Mouse (Mus musculus) macrophage (primary cell): ENCODE measurements around the gene Cdkn3. TPM values are rescaled to one million over a fixed set of nuclear protein-coding genes. Genes with fewer than 3 reads are reported as not detected.

ENCODE experiments used
- H3K27ac ChIP-seq: fragments of 350-480 bp; formaldehyde crosslinking; 2 replicates; pipeline ENCODE4 v1.9.0; 2021
- H3K36me3 ChIP-seq: fragments of 350-480 bp; formaldehyde crosslinking; 2 replicates; pipeline ENCODE4 v1.9.0; 2021; ENCODE audit errors: inconsistent target
- H3K4me3 ChIP-seq: fragments of 350-480 bp; formaldehyde crosslinking; 2 replicates; pipeline ENCODE4 v1.9.0; 2021; ENCODE audit errors: inconsistent target
- H3K79me2 ChIP-seq: fragments of 350-480 bp; formaldehyde crosslinking; 2 replicates; pipeline ENCODE4 v1.9.0; 2021; ENCODE audit errors: inconsistent target
- WGBS: methylation state at CpG from one replicate; pipeline ENCODE4 v1.1.7; 2026; ENCODE audit warnings: inconsistent platforms; ENCODE audit not compliant: missing documents; 5-methylcytosine and 5-hydroxymethylcytosine counted together
- polyA plus RNA-seq: library from polyadenylated mRNA; stranded (reverse); fragments of 250-400 nt; gene quantifications from 3 replicates; pipeline ENCODE4 v1.2.4, GENCODE M21; 2018; ENCODE audit warnings: inconsistent platforms

Gene Cdkn3
- polyA plus RNA-seq, 1 experiment from 2014 or later: 6.6 TPM

DNA sequence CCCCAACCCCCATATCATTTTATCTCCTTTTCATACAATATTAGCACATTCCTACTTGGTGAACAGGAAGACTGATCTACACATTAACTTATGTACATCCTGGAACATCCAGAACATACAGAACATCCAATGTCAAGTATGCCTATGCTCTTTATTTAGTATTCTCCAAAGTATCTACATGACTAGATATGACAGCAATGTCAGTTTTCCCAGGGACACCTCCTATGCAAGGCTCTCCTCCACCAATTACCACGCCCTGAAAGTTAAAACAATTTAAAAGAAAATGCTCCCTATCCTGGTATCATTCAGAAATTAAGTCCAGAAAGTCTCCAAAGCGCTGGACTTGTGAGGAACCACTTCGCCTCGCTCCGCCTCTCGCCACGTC is 379 bp upstream of the Cdkn3 start:
- Histone ChIP-seq H3K4me3 (no peak overlapping the region; the same call in 1 of the 2 replicates), H3K79me2 (peaks cover 4% of the 10 kb centered on the region; the same call in 1 of the 2 replicates), H3K27ac (no peak overlapping the region), H3K36me3 (no peaks in the 10 kb centered on the region)
- WGBS: 0% methylated on average over 7 of the region's 7 CpGs

DNA sequence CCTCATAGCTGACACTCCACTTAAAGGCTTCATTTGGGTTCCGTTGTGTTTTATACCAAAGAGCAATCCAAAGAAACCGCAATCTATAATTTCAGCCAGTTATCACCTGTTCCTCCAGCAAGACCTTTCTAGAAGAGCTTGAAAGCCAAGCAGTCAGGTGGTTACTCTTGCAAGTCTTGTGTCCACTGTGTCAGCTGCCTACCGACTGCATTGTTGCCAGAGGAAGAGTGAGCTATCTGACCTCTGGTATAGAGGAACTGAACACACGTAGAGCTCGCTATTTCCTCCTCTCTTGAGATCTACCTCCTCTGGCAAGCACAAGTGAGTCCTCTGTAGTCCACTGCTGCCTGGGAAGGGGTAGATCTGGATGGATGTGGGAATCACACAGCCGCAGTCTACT is 845 bp downstream of the Cdkn3 start:
- no peaks in the 10 kb centered on the region for H3K36me3 ChIP-seq
- H3K79me2 ChIP-seq: peaks cover 4% of the 10 kb centered on the region; the same call in 1 of the 2 replicates
- H3K4me3 ChIP-seq: peak overlapping the region; percentile 83
- H3K27ac ChIP-seq: peak overlapping the region; percentile 46
- 31% methylated on average over 6 of the region's 6 CpGs for WGBS

DNA sequence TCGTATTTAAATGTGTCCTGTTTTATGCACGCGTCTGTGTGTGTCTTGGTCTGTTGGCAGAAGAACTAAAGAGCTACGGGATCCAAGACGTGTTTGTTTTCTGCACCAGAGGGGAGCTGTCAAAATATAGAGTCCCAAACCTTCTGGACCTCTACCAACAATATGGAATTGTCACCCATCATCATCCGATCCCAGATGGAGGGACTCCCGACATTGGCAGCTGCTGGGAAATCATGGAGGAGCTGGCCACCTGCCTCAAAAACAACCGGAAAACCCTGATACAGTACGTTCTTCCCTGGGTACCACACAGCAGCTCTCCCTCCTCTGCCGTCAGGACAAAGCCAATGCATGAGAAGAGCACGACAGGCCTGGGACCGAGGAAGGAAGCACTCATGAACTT is 6.8 kb downstream of the Cdkn3 start:
- no peak overlapping the region for H3K4me3 ChIP-seq
- H3K27ac ChIP-seq: no peak overlapping the region
- peaks cover 17% of the 10 kb centered on the region for H3K36me3 ChIP-seq
- 89% methylated on average over 12 of the region's 12 CpGs for WGBS
- no peaks in the 10 kb centered on the region for H3K79me2 ChIP-seq

DNA sequence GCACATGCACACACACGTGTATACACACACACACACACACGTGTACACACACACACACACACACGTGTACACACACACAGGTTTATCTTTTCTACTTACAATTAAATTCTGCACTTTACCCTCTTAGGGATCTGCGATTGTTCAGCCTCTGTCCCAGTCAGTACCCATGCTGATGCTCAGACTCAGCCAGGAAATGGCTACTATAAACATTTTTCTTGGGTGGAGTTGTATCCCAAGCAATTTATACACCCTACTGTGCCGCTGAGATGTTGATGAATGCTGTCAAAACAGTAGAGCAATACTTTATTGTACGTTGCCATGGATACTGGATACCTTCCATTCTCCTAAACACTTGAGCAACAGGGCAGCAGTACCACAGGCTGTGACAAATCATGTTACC is 9.7 kb downstream of the Cdkn3 start:
- no peak overlapping the region for H3K4me3 ChIP-seq
- 92% methylated on average over 6 of the region's 6 CpGs for WGBS
- no peaks in the 10 kb centered on the region for H3K79me2 ChIP-seq
- no peak overlapping the region for H3K27ac ChIP-seq
- peaks cover 21% of the 10 kb centered on the region for H3K36me3 ChIP-seq

DNA sequence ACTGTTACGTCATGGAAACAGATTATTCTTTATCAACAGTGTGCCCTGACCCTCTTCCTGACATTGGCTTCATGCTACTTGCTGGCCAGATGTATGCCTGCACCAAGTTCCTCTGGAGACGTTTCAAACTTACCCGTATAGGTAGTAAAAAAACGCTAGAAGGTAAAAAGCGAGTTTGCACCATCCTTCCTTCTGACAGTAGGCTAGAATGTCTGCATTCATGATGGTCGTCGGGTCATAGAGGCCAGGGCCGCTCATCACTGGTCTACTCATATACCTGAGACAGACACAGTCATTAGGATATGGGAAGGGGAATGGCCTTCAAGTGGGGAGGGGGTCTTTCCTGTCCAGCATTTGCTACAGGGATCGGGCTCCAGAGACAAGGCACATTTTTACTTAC is 18.4 kb downstream of the Cdkn3 start:
- Histone ChIP-seq H3K4me3 (no peak overlapping the region), H3K27ac (no peak overlapping the region), H3K79me2 (peaks cover 39% of the 10 kb centered on the region), H3K36me3 (peaks cover 62% of the 10 kb centered on the region)
- 95% methylated on average over 9 of the region's 9 CpGs for whole genome bisulfite sequencing

DNA sequence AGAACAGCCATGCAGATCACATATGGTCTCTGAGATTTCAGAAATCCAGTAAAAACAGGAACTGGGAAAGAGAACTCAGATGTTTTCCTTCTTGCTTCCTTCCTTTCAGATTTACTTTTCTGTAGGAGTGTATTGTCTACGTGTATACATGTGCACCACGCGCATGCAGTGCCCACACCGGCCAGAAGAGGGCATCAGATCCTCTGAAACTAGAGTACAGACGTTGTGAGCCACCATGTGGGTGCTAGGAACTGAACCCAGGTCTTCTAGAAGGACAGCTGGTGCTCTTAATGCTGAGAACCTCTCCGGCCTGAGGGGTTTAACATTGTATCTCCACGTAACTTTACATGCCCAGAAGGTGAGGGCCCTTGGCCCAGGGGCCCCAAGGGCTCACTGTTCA is 18.9 kb downstream of the Cdkn3 start:
- no peak overlapping the region for H3K27ac ChIP-seq
- peaks cover 62% of the 10 kb centered on the region for H3K36me3 ChIP-seq
- H3K4me3 ChIP-seq: no peak overlapping the region
- 94% methylated on average over 7 of the region's 7 CpGs for WGBS
- peaks cover 44% of the 10 kb centered on the region for H3K79me2 ChIP-seq

DNA sequence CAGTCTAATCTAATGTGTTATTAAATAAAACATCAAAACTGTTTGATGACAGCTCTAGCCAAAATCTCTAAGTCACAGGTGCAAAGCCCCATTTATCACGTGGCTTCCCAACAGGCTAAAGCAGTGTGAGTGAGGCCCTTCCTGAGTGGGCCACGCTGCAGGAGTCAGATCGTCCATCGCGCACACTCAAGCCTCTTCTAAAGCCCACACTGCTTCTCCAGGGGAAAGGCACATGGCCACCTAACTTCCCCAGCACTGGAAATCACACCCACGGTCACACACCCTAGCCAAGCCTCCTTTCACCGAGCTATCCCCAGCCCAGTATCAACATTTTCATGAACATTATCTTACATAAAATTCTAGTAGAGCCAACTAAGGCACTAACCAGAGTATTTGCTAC is 20.7 kb downstream of the Cdkn3 start:
- H3K79me2 ChIP-seq: peaks cover 62% of the 10 kb centered on the region
- WGBS: 96% methylated on average over 6 of the region's 7 CpGs
- H3K36me3 ChIP-seq: peaks cover 54% of the 10 kb centered on the region
- H3K27ac ChIP-seq: no peak overlapping the region
- H3K4me3 ChIP-seq: no peak overlapping the region

DNA sequence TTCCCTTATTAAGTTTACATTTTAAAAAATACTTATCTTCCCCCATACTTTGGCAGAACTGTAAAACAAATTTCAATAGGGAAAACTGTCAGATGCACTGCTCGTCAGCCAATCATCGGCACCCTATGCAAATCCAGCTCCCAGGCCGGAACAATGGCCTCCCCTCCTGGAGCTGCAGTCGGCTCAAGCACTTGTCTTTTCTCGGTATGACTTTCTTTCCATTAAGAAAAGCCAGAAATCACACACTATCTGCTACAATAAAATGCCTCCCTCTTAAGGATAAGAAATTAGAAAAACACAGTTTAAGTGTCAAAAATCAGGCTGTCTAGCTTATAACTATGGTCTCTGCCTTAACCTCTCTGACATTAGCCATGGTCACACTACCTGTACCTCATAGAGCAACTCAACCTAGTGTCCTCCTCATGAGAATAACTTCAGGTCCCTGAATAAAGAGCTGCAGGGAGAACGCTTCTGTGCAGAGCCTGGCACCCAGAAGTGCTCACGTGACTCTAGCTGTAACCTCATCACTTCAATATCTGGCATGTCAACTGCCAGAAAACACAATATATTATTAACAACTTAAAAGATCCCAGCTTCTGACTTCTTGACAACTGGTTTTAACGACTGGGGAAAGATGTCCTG is 22.0 kb downstream of the Cdkn3 start:
- Histone ChIP-seq H3K27ac (no peak overlapping the region), H3K36me3 (peaks cover 54% of the 10 kb centered on the region), H3K4me3 (no peak overlapping the region), H3K79me2 (peaks cover 74% of the 10 kb centered on the region)
- 87% methylated on average over 8 of the region's 8 CpGs for WGBS

DNA sequence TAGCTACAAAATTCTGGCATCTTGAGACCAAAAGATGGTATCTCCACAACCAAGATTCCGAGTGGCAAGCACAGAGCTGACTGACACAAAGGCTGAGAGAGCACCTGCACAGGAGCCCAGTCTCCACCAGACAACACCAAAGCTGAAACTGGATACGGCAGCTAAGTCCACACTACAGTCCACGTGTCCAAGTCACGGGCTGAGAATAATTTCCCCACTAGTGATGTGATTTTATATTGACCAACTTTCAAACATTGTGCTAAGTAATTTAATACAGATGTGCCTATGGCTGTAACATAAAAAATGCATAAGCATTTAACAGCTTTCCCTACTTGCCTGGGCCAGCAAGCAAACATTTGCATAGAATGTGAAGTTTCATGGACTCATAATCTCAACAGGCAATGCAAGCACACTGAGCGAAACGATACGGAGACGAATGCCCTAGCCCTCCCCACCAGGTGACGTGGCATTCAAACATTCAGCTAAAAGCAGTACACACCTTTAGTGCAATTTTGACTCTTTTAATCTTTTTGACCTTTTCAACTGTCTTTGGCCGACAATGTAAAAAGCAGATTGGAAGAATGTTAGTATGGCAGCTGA is 23.1 kb downstream of the Cdkn3 start:
- 98% methylated on average over 10 of the region's 10 CpGs for WGBS
- Histone ChIP-seq H3K36me3 (peaks cover 43% of the 10 kb centered on the region), H3K27ac (no peak overlapping the region), H3K4me3 (no peak overlapping the region), H3K79me2 (peaks cover 78% of the 10 kb centered on the region)

DNA sequence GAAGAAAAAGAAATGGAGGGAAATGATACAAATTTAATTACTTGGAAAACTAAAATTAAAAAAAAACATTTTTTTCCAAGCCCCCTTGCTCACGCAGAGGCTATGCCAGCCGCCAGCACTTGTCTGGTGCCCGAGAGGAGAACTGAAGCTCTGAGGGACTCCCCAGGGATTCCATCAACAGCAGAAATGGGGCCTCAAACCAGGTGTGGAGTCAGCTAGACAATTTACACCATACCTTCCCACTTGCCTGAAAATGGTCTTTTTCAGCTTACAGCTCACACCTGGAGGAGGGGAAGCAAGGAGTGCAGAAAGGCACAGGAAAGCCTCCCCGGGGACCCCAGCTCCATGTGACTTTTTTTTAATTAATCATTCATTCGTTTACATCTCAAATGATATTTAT is 24.9 kb downstream of the Cdkn3 start:
- H3K4me3 ChIP-seq: no peak overlapping the region
- no peak overlapping the region for H3K27ac ChIP-seq
- WGBS: 90% methylated on average over 5 of the region's 5 CpGs
- H3K36me3 ChIP-seq: peaks cover 25% of the 10 kb centered on the region
- H3K79me2 ChIP-seq: peaks cover 74% of the 10 kb centered on the region

DNA sequence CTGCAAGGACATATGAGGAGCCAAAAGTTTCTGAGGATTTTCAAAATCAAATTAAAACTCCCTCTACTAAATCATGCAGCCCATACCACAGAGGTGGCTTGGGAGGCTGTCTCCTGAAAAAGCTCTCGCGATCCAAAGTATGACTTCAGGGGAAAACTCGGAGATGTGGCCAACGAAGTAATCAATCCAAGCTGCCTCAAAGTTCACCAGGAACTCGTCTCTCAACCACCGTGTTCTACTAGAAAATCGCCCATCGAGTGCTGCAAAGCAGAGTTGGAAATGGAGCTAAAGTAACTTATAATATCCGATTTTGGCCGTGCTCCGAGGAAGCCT is 27.1 kb downstream of the Cdkn3 start:
- WGBS: under 1% methylated on average over 11 of the region's 11 CpGs
- H3K79me2 ChIP-seq: peaks cover 52% of the 10 kb centered on the region
- 0 out of 2 replicates have a peak overlapping the region, but pooled peaks have one; percentile 8 for H3K27ac ChIP-seq

DNA sequence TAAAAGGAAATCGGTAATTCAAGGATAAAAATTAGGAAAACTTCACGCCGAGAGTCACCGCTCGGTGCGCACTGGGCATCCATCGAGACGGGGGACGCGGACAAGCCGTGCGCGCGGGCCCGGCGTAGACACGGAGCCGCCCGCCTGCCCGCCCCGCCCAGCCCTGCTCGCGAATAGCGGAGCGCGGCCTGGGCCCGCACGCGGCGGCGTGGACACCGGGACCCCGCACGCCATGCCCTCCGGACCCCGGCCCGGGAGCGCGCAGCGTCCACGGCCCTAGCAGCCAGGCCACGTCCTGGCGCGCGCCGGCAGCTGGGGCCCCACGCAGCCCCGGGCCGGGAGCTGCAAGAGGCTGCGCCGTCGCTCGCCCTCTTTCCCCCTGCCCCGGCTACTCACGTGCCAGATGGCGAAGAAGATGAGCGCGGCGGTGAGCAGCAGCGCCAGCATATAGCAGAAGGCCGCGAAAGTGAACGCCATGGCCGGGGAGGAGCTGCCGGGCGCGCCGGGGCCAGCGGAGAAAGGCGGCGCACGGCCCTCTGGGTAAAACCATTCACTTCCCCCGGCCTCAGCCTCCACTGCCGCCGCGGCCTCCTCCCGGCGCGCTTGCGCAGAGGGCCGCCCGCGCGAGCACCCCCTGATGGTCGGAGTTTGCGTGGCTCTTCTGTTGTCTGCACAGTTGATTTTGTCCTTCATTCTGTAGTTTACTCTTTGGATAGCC is 27.6 kb downstream of the Cdkn3 start, which contains the start of gene Cnih1:
TSS of gene Cnih1 (minus strand) at position 625 of the 718 bp plus-strand sequence.
- H3K4me3 ChIP-seq: peak within 1 kb of the TSS; percentile 57
- under 1% methylated on average over 76 of the region's 86 CpGs for WGBS

More for the DNA sequence above, 27.1 kb downstream of the Cdkn3 start:
- Histone ChIP-seq H3K4me3 (peak overlapping the region; percentile 57), H3K36me3 (peaks cover 4% of the 10 kb centered on the region; the same call in 1 of the 2 replicates)

DNA sequence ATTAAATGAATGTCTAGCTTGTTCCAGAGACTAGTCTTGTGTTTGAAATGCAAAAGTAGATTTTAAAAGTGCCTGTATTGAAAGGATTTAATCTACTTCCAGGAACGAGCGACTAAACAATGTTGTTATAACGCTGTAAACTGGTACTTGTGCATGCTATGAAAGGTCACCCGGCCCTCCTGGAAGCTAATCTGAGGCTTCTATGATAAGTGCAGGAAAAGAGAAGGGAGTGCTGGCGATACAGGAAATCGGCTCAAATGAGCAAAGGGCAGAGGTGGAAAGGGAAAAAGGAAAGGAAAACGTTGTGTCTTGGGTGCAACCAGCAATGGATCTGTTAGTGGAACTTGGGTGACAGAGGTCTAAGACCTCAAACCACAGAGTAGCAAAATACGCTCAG is 28.2 kb downstream of the Cdkn3 start:
- Histone ChIP-seq H3K27ac (no peak overlapping the region), H3K36me3 (no peaks in the 10 kb centered on the region; the same call in 1 of the 2 replicates), H3K4me3 (no peak overlapping the region), H3K79me2 (peaks cover 41% of the 10 kb centered on the region)
- 22% methylated on average over 8 of the region's 8 CpGs for WGBS

More for the DNA sequence above, 27.6 kb downstream of the Cdkn3 start, which contains the start of gene Cnih1:
- Histone ChIP-seq H3K36me3 (no peaks in the 10 kb centered on the region; the same call in 1 of the 2 replicates), H3K79me2 (peaks cover 47% of the 10 kb centered on the region), H3K27ac (0 out of 2 replicates have a peak within 1 kb of the TSS, but pooled peaks have one; percentile 8)

DNA sequence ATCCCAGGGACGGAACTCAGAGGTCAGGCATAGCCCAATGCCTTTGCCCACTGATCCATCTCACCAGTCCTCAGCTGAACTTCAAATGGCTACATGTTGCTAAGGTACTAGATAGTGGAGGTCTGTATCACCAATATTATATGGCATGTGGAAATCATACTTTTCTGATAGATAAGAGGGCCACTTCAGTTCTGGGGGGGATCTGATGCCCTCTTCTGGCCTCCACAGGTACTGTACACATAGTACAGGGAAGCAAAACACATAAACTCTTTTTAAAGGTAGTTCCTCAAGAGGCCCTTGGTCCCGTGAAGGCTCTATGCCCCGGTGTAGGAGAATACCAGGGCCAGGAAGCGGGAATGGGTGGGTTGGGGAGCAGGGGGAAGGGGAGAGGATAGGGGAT is 30.0 kb downstream of the Cdkn3 start:
- WGBS: 96% methylated on average over 2 of the region's 4 CpGs
- Histone ChIP-seq H3K36me3 (no peaks in the 10 kb centered on the region), H3K79me2 (peaks cover 23% of the 10 kb centered on the region), H3K27ac (no peak overlapping the region), H3K4me3 (no peak overlapping the region)

DNA sequence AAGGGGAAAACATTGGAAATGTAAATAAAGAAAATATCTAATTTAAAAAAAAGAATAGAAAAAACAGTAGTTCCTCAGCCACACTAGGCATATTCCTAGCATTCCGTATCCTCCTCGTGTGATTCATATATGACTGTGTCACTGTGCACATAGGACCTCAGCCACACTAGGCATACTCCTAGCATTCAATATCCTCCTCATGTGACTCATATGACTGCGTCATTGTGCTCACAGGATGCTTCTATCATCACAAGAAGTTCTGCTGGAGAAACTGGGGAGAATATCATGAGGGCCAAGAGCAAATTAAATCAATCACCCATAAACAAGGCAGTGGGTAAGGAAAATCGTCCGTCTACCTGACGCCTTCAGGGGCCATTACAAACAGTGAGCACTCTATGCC is 30.4 kb downstream of the Cdkn3 start:
- Histone ChIP-seq H3K79me2 (peaks cover 19% of the 10 kb centered on the region), H3K27ac (no peak overlapping the region), H3K36me3 (no peaks in the 10 kb centered on the region), H3K4me3 (no peak overlapping the region)
- 93% methylated on average over 6 of the region's 6 CpGs for WGBS
